Mouse (Mus musculus) gastrocnemius, postnatal 14 days (tissue): Measurements from ENCODE around the gene Arhgef3. TPM values are rescaled to one million over a fixed set of nuclear protein-coding genes. Genes with fewer than 3 reads are reported as not detected.

Experiments used
- DNase-seq: peaks from one replicate; pipeline ENCODE4 v3.0.0; 2021; ENCODE audit warnings: mixed read lengths
- intact Hi-C: fragments of 180-260 bp; cut with DNase I; formaldehyde crosslinking; loops from one replicate; pipeline ENCODE4 v1.15.1; 2025; ENCODE audit warnings: low total_unique reads
- total RNA-seq, 2 experiments: library from RNA; stranded (reverse); gene quantifications; 2 replicates each; pipeline ENCODE4 v1.2.3; 2021

The Arhgef3 gene
- total RNA-seq, 2 experiments from 2014 or later, result 15.1 to 15.8 TPM

DNA sequence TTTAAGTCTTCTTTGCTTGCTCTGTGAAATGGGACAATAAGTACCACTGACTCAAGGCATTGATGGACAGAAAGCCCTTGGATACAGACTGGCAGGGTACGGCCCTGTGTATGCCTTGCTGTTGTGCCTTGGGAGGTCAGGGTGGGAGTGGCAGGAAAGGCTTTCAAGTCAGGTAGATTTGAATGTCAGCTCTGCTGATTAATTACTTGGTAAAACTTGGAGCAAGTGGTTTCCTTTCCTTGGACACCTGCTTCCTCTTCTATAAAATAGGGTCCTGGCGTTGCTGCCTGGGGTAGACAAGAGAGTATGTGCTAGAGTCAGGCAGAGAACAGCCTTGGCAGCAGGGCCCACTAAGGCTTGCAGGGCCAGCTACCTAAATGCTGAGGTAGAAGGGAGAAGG is 233.4 kb downstream of the Arhgef3 start:
- DNase-seq, result no peak
- intact Hi-C loops, result no loop called here

DNA sequence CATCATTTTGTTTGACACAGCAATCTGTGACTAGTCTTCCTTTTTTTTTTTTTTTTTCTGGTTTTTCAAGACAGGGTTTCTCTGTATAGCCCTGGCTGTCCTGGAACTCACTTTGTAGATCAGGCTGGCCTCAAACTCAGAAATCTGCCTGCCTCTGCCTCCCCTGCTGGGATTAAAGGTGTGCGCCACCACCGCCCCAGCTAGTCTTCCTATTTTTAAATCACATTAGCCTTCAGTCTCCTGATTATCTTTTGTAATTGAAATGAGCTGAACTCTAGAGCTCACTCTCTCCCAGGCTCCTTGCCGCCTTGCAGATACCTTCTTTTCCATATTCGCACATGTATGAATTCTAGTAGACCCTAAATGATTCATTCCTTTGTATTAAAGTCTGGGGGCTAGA is 234.0 kb downstream of the Arhgef3 start:
- intact Hi-C loops, result no loop called here
- DNase-seq, result no peak

GRCm38 (mm10) chr14:27349120-27349519 is 234.4 kb downstream of the Arhgef3 start:
- no peak for DNase-seq
- intact Hi-C loops, result no loop called here

DNA sequence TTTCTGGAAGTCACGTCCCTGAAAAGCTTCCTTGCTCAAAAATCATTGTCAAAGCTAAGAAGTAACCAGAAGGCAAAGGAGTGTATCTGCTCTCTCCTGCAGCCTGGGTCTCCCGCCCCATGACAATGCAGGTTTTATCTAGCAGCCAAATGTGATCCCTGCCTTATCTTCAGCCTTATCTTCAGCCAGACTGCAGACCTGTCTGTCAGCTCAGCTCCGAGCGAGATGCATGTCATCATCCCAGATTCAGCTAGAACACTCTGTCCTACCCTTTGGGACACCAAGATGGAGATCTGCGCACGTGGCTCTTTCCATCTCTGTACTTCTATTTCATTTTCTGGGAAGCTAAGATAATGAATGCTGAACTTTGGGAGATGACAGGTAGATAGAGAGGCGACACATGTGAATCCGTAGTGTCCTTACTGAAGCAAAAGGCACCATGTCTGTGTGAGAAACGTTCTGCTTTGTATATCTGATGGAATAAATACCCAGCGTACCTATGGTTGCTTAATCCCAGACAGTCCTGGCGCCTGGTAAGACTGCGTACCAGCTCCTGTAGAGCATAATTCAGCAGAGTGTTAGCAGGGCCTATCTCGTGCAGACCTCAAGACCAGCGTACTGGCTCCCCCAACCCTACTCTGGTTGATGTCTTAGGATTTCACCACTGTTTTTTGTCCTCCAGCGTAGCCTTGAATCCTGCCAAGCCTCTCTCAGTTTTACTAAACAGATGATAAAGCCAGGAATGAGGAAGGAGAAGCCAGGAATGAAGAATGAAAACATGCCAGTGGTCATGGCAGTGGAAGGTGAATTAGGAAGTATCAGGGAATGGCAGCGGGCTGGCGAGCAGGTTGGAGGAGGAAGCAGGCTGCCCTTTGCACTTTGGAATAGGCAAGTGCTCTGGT is 235.4 kb downstream of the Arhgef3 start:
- intact Hi-C loops, result no loop called here
- no peak for DNase-seq

GRCm38 (mm10) chr14:27351051-27351475 is 236.4 kb downstream of the Arhgef3 start:
- intact Hi-C loops, result no loop called here
- DNase-seq, result no peak

DNA sequence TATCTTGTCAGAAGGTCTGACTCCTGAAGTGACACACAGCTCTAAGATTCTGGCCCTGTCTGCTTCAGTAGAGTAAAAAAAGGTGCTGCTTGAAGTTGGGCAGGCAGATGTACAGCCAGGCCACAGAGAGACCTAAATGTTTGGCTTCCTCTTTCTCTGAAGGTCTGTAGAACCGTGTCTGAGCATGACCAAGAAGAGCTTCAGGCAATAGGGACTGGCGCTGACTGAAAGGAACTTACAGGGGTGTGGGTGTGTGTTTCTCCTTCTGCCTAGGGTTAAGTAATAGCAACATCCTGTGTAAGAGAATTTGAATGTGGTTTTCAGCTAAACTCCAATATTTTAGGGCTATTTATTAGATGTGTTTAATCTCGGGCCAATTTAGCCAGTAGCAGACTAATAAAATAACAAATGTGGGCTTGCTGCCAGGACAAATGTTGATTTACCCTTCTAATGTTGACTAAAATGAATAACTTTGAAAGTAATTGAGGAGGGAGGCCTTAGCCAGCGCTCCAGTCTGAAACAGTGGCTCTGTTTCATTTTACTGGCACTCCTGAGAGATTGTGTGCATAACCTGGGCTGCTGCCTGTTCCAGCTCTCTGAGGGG is 236.9 kb downstream of the Arhgef3 start:
- no peak for DNase-seq
- intact Hi-C loops, result no loop called here

DNA sequence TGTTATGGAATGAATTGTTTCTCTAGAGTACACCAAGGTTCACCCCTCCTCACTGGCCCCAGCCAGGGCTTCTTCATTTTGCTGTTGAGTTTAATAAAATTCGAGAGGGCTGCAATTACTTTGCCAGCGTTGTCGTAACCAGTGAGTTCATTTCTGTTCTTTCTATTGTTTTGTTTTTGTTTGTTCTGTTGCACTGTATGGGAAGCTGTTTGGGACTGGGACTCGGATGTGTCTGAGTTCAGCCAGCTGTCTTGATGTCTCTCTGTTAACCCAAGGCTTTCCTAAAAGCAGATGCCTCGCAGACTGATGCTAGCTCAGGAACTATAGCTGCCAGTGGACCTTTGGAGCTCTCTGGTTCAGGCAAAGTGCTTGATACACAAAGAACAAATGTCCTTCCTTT is 237.8 kb downstream of the Arhgef3 start:
- intact Hi-C loops, result no loop called here
- no peak for DNase-seq

- intact Hi-C loops, result no loop called here
- DNase-seq, result no peak
Observed at GRCm38 (mm10) chr14:27355151-27355550, 240.5 kb downstream of the Arhgef3 start.

- intact Hi-C loops, result no loop called here
- no peak for DNase-seq
Observed at GRCm38 (mm10) chr14:27355937-27356336, 241.2 kb downstream of the Arhgef3 start.

DNA sequence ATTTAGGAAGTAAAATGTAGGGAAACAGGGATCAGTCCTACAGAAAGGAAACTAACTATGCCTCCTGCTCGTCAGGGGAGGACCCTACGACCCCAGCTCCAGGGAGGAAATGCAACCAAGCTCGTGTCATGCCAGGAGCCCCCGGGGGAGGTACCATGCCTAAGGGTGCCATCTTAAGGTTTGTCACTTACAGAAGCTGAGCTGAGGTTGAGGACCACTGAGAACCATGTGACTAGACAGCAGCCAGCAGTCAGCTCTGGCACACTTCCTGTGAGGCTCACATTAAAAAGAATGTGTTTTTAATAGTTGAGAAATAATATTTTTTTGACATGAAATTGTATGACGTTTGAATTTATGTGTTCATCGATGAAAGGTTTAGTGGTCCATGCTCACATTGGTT is 242.4 kb downstream of the Arhgef3 start:
- intact Hi-C loops, result no loop called here
- DNase-seq, result no peak

DNA sequence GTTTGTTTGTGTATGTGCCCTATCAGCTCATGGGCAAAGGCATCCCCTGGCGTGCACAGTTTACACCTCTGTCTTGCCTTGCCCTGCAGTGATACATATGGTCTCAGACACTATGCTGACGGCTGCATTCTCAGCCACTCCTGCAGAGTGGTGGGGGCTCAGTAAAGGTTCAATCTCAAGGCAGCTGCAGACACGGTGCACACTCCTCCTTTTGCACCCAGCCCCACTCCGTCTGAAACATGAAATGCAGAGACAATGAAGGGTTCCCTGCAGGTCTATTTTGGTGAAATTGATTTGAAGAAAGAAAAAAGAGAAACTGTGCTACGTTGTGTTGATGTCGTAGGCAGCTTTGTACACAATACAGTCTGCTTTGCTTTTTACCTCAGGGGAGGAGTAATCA is 243.5 kb downstream of the Arhgef3 start:
- DNase-seq, result no peak
- intact Hi-C loops, result no loop called here

DNA sequence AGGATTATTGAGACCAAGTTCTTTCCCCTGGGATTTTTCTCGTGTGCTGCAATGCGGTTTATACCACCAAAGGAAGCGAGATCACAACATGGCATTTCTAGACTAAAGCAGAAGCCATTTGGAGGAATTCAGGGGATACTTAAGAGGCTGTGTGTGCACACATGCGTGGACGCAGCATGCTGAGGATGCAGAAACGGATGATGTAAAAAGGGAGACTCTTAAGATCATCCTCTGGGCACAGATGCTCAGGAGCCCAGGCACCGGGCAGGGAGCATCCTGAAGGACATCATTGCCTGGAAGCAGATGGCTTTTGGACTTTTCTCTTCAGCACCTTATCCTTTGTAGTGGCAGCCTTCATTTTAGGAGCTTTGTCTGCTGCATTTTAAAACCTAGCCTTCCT is 246.2 kb downstream of the Arhgef3 start:
- DNase-seq, result no peak
- intact Hi-C loops, result no loop called here

GRCm38 (mm10) chr14:27361514-27361913 is 246.8 kb downstream of the Arhgef3 start:
- DNase-seq, result no peak
- intact Hi-C loops, result no loop called here

DNA sequence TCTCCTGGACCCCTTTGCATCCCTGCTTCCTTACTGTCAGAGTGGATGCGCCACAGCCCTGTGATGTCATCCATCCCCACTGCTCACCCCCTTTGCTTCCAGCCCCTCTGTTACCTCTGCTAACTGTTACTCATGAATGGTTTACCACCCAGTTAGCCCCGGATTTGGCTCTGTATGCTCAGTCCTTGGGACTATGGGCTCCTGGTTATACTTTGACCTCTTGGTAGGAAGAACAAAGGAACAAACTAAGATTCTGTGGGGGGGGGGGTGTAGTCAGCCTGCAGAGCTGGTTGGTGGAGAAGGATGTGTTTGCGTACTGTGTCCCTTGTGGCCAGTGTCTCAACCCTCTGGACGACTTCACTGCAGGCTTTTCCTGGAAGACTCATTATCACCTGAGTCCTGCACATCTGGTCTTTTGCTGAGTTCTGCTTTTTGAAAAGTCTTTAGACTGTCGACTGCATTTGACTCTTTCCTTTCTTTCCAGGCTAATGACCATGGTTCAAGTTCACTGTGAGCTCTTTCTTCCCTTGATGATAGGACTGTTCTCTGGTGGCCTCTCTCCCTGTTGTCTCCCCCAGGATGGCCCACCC is 250.1 kb downstream of the Arhgef3 start:
- no peak for DNase-seq
- intact Hi-C loops, result no loop called here

GRCm38 (mm10) chr14:27367117-27367711 is 252.5 kb downstream of the Arhgef3 start:
- peak; percentile 37 for DNase-seq
- intact Hi-C loops, result no loop called here

DNA sequence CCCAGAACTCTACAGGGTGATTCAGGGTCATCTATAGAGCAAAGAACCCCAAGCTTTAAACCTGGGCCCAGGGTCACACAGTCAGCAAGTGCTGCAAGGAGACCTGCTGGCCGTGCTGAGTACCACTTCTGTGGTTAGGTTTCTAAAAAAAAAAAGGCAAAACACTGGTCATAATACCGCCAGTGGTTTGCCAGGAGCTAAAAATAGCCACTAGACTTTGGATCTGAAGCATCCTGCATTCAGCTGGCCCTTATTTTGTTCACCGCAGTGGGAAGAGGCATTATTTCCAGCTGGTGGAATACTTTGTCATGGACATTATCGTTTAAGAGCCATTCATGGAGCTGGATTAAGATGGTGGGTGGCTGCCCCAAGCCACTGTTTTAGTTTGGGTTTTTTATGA is 253.9 kb downstream of the Arhgef3 start:
- intact Hi-C loops, result no loop called here
- DNase-seq, result peak; percentile 32

DNA sequence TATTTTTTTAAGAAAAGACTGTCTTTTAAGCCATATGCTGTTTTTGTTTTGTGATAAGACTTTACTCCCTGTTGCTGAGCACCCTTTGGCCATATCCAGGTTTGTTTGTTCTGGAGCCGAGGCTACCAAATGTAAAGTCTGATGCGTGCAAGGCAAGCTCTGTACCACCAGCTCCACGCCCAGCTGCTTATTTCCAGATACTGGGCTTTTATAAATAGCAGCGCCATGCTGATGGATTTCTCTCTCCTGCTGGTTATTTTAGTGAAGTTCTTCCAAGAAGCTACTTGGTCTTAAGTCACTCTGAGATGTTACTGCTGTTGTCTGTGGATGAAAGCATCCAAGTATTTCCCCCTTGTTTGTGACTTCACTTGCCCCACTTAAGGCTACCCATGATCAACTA is 254.8 kb downstream of the Arhgef3 start:
- DNase-seq, result no peak
- intact Hi-C loops, result no loop called here

DNA sequence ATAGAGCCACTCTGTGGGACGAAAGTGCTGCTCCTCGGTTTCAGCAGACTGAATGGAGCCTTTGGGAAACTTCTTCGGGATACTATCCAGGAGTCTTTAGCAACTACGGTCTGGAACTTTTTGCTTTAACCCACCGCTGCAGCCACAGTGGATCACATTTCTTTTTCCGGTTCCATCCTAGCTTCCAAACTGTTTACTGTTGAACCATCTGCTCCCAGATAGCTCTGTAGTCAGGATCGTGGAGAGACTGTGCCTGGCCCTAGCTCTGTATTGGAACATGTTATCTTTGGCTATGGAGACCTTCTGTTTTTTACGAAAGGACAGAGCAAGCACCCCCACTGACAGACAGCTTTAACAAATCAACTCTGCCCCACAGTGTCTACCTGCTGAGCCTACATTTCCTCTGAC is 257.0 kb downstream of the Arhgef3 start:
- no peak for DNase-seq
- intact Hi-C loops, result no loop called here

GRCm38 (mm10) chr14:27373498-27373897 is 258.8 kb downstream of the Arhgef3 start:
- intact Hi-C loops, result no loop called here
- no peak for DNase-seq

DNA sequence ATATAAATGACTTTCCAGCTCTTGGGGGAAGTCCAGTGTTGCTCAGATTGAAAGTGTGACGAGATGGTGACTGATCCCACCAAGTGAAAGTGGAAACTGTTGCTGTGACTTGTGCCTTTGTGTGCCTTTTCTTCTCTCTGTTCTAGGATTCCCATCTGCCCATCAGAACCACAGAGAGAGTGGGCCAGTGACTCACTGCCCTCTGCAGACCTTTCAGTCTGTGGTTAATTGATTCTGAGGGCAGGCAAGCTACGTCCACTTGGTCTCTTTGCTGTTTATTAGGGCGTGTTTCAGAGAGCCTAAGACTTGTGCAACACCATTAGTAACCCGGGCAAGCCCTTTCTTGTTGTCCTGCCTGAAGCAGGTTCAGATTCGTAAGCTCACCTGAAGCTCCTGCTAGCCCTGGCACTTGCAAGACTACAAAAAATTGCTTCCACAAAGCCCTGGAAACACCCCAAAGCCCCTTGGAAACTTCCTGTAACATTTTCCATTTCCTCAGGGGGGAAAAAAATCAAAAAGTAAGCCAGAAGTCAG is 261.5 kb downstream of the Arhgef3 start:
- no peak for DNase-seq
- intact Hi-C loops, result no loop called here
